Mouse (Mus musculus) intestine, embryonic 14.5 days (tissue): ENCODE data around the gene Tmem132b. TPM values are rescaled to one million over a fixed set of nuclear protein-coding genes. Genes with fewer than 3 reads are reported as not detected.

Experiments used
- ATAC-seq: fragments of 200-750 bp; cut with Nextera tagmentation; replicated peaks from 2 replicates; pipeline ENCODE4 v1.8.0; 2017; ENCODE audit warnings: low read depth, moderate number of reproducible peaks, moderate TSS enrichment, moderate library complexity; ENCODE audit not compliant: low FRiP score, low TSS enrichment
- DNase-seq: peaks from one replicate; pipeline ENCODE4 v3.0.0-alpha.2; 2018; ENCODE audit warnings: low spot score
- H3K27ac ChIP-seq: fragments of 300-500 bp; sonication (generic); 2 replicates; pipeline ENCODE4 v1.5.1; 2014; ENCODE audit warnings: low read depth, mild to moderate bottlenecking, control low read depth
- H3K27me3 ChIP-seq: fragments of 300-500 bp; sonication (generic); replicated peaks from 2 replicates; pipeline ENCODE4 v1.6.1; 2014; ENCODE audit warnings: low read length, control low read depth; ENCODE audit not compliant: control insufficient read depth, insufficient read depth
- H3K36me3 ChIP-seq: fragments of 300-500 bp; sonication (generic); 2 replicates; pipeline ENCODE4 v1.6.1; 2014; ENCODE audit warnings: low read length, control low read depth; ENCODE audit not compliant: control insufficient read depth, insufficient read depth
- H3K4me1 ChIP-seq: fragments of 300-500 bp; sonication (generic); replicated peaks from 2 replicates; pipeline ENCODE4 v1.6.1; 2014; ENCODE audit warnings: low read length, control low read depth, mixed read lengths; ENCODE audit not compliant: control insufficient read depth, insufficient read depth
- H3K4me2 ChIP-seq: fragments of 300-500 bp; sonication (generic); 2 replicates; pipeline ENCODE4 v1.6.1; 2014; ENCODE audit warnings: low read length
- H3K4me3 ChIP-seq: fragments of 300-500 bp; sonication (generic); 2 replicates; pipeline ENCODE4 v1.5.1; 2014; ENCODE audit warnings: low read depth, low read length, control low read depth, mixed read lengths
- H3K9ac ChIP-seq: fragments of 300-500 bp; sonication (generic); 2 replicates; pipeline ENCODE4 v1.6.1; 2014; ENCODE audit warnings: mild to moderate bottlenecking, low read length
- H3K9me3 ChIP-seq: fragments of 300-500 bp; sonication (generic); 2 replicates; pipeline ENCODE4 v1.6.1; 2016; ENCODE audit warnings: low read length, control low read depth; ENCODE audit not compliant: control insufficient read depth
- WGBS: fragments of 180-500 bp; shearing (Covaris S2); extraction: QIAGEN DNeasy Blood & Tissue Kit; methylation state at CpG from one replicate; pipeline ENCODE4 v1.1.7; 2014; 5-methylcytosine and 5-hydroxymethylcytosine counted together
- polyA plus RNA-seq: library from polyadenylated mRNA; unstranded; fragments of >200 nt; fragmentation: Nextera tagmentation; extraction: Ambion mirVana; gene quantifications from 2 replicates; pipeline ENCODE4 v1.2.1, GENCODE M21; 2014

Gene Tmem132b
- polyA plus RNA-seq, 1 experiment from 2014 or later, result 0.45 TPM

DNA sequence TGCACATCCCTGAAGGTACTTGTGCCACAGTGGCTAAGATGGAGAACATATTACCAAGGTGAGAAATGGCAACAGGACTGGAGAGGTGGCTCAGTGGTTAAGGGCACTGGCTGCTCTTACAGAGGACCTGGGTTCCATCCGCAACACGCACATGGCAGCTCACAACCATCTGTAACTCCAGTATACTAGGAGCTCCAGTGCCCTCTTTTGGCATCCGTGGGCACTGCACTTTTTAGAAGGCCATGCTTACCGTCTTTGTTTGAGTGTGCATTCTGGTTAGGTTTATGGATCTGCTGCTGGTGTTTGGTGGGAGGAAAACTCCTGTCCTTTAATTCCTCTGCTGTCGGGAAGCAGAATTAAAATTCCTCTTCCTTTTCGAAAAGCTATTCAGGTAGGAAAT, 116.7 kb downstream of the Tmem132b start:
- Histone ChIP-seq H3K36me3 (no peaks in the 10 kb centered on the region), H3K27ac (no peak overlapping the region), H3K4me2 (no peak overlapping the region), H3K27me3 (no peaks in the 10 kb centered on the region), H3K4me3 (no peak overlapping the region), H3K9ac (no peak overlapping the region), H3K4me1 (no peaks in the 10 kb centered on the region), H3K9me3 (no peaks in the 10 kb centered on the region)
- DNase-seq (no peak), ATAC-seq (no peak)
- WGBS, result 80% methylated on average over 6 of the region's 6 CpGs

DNA sequence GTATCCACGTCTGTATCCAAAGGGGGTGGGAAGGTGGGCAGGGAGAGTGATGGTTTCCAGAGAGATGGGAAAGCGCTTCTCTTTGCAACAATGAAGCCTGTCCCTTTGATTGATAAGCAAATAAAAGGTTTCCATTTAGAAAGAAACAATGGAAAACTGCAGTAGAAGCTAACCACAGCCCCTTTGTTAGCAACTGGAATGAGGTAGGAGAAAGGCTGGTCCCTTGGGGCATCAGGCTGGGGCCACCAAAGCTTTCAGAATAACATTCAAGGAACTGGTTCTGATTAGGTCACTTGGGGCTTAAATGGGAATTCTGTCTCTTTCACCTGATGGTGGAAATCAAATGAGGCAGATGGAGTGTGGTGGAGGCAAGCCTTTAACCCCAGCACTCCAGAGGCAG, 118.4 kb downstream of the Tmem132b start:
- no peak overlapping the region for H3K4me3 ChIP-seq
- no peaks in the 10 kb centered on the region for H3K27me3 ChIP-seq
- H3K36me3 ChIP-seq, result no peaks in the 10 kb centered on the region
- H3K4me2 ChIP-seq, result no peak overlapping the region
- 49% methylated on average over 2 of the region's 2 CpGs for WGBS
- ATAC-seq, result no peak
- no peak overlapping the region for H3K9ac ChIP-seq
- no peak overlapping the region for H3K27ac ChIP-seq
- no peaks in the 10 kb centered on the region for H3K9me3 ChIP-seq
- no peaks in the 10 kb centered on the region for H3K4me1 ChIP-seq
- no peak for DNase-seq

DNA sequence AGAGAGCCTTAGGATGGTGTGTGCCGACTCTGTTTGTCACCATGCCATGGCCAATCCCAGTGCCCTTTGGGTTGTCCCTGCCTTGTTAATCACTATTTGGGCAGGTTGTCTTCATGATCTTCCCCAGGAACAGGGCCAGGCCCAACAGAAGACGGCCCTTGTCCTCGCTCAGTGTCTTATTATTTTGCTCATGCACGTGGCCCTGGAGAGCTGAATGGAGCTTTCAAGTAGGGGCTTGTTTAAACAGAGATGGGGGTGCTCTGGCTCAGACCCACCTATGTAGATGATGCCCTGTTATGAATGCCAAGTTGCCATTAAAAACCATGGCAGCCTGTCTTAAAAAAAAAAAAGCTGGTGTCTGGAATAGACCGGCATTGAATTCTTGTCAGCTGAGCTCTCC, 126.5 kb downstream of the Tmem132b start:
- H3K4me3 ChIP-seq, result no peak overlapping the region
- no peaks in the 10 kb centered on the region for H3K27me3 ChIP-seq
- WGBS, result 81% methylated on average over 5 of the region's 5 CpGs

DNA sequence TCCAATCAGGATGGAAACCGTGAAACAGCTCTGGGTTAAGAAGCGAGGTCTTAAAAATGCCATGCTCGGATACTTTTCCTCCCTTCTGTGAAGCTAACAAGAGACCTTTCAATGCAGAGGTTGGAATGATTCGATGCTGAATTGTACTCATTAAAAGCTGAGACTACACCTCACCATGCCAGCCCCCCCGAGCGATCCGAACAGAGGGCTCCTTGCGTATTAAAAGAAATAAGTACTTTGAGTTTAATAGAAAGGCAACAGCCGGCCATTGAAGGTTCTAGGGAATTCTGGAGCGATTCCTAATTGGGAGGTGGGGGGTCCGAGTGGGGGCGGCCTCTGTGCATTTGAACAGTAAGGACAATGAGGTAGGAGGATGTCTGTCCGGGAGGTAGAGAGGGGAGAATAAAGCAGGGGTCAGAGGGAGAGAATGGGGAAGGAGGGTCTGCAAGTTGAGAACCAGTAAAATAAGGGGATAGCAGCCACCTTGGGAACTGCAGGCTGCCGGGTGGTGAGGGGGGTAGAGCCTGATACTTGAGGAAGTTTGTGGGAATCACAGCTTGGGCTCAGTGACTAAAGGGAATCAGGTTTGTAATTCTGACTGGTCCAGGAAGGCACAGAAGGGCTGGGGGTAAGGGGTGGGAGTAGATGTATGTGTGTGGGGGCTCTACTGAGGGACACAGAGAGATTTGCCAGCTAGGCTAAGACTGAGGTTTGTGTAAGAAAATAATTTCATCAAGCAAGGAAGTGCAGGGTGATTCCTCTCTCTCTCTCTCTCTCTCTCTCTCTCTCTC, 127.6 kb downstream of the Tmem132b start:
- Histone ChIP-seq H3K27me3 (no peaks in the 10 kb centered on the region), H3K36me3 (no peaks in the 10 kb centered on the region), H3K9ac (no peak overlapping the region), H3K27ac (no peak overlapping the region), H3K9me3 (no peaks in the 10 kb centered on the region), H3K4me1 (no peaks in the 10 kb centered on the region), H3K4me3 (no peak overlapping the region), H3K4me2 (no peak overlapping the region)
- WGBS, result 63% methylated on average over 14 of the region's 14 CpGs
- DNase-seq (no peak), ATAC-seq (no peak)

More for the DNA sequence above, 126.5 kb downstream of the Tmem132b start:
- H3K4me1 ChIP-seq, result no peaks in the 10 kb centered on the region
- H3K9me3 ChIP-seq, result no peaks in the 10 kb centered on the region
- no peak overlapping the region for H3K4me2 ChIP-seq
- DNase-seq (no peak), ATAC-seq (no peak)
- no peak overlapping the region for H3K9ac ChIP-seq
- no peaks in the 10 kb centered on the region for H3K36me3 ChIP-seq
- no peak overlapping the region for H3K27ac ChIP-seq

DNA sequence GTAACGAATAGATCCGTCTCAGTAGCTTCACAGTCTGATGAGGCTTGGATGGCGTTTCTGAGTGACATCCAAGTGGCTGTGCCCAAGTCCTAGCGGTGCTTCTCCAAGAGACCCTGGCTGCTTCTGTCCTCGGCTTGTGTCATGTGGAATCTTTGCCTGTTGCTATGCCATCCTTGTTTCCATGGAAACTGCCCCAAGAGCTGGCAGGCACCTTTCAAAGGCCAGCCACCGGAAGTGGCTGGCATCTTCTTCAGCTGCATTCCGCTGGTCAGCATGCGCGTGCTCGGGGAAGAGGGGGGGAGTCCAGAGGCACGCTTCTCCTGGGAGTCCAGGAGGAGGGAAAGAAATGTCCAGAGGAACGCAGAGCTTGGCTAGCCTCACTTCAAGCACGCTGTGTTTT, 144.0 kb downstream of the Tmem132b start:
- no peak overlapping the region for H3K9ac ChIP-seq
- WGBS, result 37% methylated on average over 13 of the region's 13 CpGs
- DNase-seq (no peak), ATAC-seq (no peak)
- no peaks in the 10 kb centered on the region for H3K27me3 ChIP-seq
- no peaks in the 10 kb centered on the region for H3K36me3 ChIP-seq
- no peaks in the 10 kb centered on the region for H3K9me3 ChIP-seq
- no peak overlapping the region for H3K4me2 ChIP-seq
- H3K4me1 ChIP-seq, result no peaks in the 10 kb centered on the region
- H3K27ac ChIP-seq, result no peak overlapping the region
- no peak overlapping the region for H3K4me3 ChIP-seq

DNA sequence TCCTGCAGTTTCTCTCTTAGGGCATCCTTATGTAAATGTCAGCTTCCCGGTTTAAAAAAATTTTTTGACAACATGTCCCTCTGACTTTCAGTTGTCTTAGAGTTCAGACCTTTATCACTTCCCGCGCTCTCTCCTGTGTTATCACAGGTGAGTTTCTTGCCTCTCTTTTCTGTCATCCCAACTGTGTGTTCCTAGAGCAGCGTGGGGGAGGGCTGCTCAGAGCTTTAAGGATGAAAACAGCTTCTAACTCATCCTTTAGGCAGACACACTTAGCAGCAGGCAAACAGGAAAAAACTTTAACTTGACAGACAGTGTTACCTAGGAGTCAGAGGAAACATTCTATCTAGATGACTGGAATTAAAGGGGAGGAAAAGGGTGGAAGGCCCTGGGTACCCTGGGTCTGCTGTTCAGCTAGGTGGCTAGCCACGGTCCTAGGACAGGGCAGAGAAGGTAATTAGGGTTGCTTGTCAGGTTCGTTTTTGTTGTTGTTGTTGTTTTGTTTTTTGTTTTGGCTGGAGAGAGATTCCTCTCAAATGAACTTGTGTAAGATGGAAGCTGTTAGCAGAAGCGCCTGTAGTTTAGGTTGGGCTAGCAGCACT, 144.6 kb downstream of the Tmem132b start:
- Histone ChIP-seq H3K4me1 (no peaks in the 10 kb centered on the region), H3K9me3 (no peaks in the 10 kb centered on the region), H3K9ac (no peak overlapping the region), H3K27me3 (no peaks in the 10 kb centered on the region), H3K4me2 (no peak overlapping the region), H3K36me3 (no peaks in the 10 kb centered on the region), H3K27ac (no peak overlapping the region), H3K4me3 (no peak overlapping the region)
- DNase-seq, result no peak
- ATAC-seq, result no peak
- 69% methylated on average over 7 of the region's 7 CpGs for WGBS

DNA sequence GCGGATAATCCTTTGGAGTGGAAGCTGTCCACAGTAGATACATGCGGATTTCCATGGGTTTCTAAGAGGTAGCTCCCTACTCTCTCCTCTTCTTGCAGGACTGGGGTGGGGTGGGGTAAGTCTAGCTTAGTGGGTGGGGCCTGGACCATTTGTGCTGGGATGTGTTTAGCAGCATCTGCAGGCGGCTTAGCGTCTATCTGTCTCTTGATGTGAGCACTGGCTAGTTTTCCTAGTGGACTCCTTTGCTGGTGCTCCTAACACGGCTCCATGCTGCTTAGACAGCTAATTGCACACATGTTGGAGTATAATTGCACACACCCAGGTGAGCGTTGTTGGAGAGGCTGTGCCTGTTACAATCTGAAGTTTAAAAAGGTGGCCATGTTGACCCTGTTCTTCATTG, 149.3 kb downstream of the Tmem132b start:
- H3K4me1 ChIP-seq, result no peaks in the 10 kb centered on the region
- no peaks in the 10 kb centered on the region for H3K36me3 ChIP-seq
- WGBS, result 88% methylated on average over 6 of the region's 6 CpGs
- no peak overlapping the region for H3K4me2 ChIP-seq
- ATAC-seq, result no peak
- H3K4me3 ChIP-seq, result no peak overlapping the region
- H3K9ac ChIP-seq, result no peak overlapping the region
- no peak overlapping the region for H3K27ac ChIP-seq
- H3K9me3 ChIP-seq, result no peaks in the 10 kb centered on the region
- no peak for DNase-seq
- H3K27me3 ChIP-seq, result no peaks in the 10 kb centered on the region

DNA sequence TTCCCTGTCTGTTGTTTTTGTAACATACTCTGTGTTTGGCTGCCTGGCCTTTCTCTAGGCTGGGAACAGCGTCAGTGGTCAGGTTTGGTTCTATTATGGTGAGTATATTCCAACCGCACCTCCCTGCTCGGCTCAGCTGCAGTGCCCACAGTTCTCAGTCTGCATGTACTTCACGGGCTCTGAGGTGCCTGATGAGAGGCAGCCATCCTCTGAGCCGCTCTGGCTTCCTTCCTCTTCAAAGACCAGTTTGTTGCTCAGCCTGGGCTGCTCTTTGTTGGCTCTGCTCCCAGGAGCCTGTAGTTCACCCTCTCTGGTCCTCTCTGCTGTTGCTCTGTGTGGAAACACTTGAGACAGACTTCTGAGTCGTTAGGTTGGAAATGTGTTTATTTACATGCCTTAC, 151.9 kb downstream of the Tmem132b start:
- H3K36me3 ChIP-seq, result no peaks in the 10 kb centered on the region
- no peak overlapping the region for H3K27ac ChIP-seq
- no peak overlapping the region for H3K4me2 ChIP-seq
- H3K27me3 ChIP-seq, result no peaks in the 10 kb centered on the region
- ATAC-seq, result no peak
- DNase-seq, result no peak
- no peak overlapping the region for H3K4me3 ChIP-seq
- H3K4me1 ChIP-seq, result no peaks in the 10 kb centered on the region
- no peak overlapping the region for H3K9ac ChIP-seq
- WGBS, result 75% methylated on average over 6 of the region's 6 CpGs
- H3K9me3 ChIP-seq, result no peaks in the 10 kb centered on the region
